Mouse (Mus musculus): ENCODE data around the gene Acot2. TPM values are rescaled to one million over a fixed set of nuclear protein-coding genes. Genes with fewer than 3 reads are reported as not detected.
"Not testable (repeated sequence)": the region's sequence is repeated elsewhere in the genome, so short reads cannot be mapped to it uniquely, and the experiment has no call there.

Acot2 gene
- 10 to 100 TPM; 20.4 to 24.4 TPM for total RNA-seq (2021)
- long read RNA-seq, experiment 1, transcript Acot2-201 (3 exons, 2,196 nt) = major isoform, 14 of 14 reads
- long read RNA-seq, experiment 1, partial matches to known transcripts = 0 of 14 reads
- long read RNA-seq, experiment 1, other reads (novel, unspliced or antisense) = 0 of 14 reads
- long read RNA-seq, experiment 2, transcript Acot2-201 (3 exons, 2,196 nt) = major isoform, 13 of 13 reads
- long read RNA-seq, experiment 2, partial matches to known transcripts = 0 of 13 reads
- long read RNA-seq, experiment 2, other reads (novel, unspliced or antisense) = 0 of 13 reads

- peak; percentile 41 to 76 for DNase-seq (ENCODE audit: low spot score in 2 of 2)
Measured at GRCm38 (mm10) chr12:83987583-83988441, at the start of gene Acot2. Gene Acot2, plus strand, starts transcription at chr12:83987861.

GRCm38 (mm10) chr12:83938592-83938991 lies 49.1 kb upstream of the Acot2 start:
- not testable (repeated sequence) for DNase-seq (ENCODE audit: low spot score in 2 of 2)

GRCm38 (mm10) chr12:83939332-83939731 lies 48.3 kb upstream of the Acot2 start:
- no peak for DNase-seq (ENCODE audit: low spot score in 2 of 2)

GRCm38 (mm10) chr12:83940031-83940430 lies 47.6 kb upstream of the Acot2 start:
- no peak for DNase-seq (ENCODE audit: low spot score in 2 of 2)

- DNase-seq (ENCODE audit: low spot score in 2 of 2) = no peak
Measured at GRCm38 (mm10) chr12:83941938-83942337, 45.7 kb upstream of the Acot2 start.

GRCm38 (mm10) chr12:83947260-83947811 lies 40.3 kb upstream of the Acot2 start:
- DNase-seq (ENCODE audit: low spot score in 2 of 2) = no peak

- DNase-seq (ENCODE audit: low spot score in 2 of 2) = no peak
Measured at GRCm38 (mm10) chr12:83949043-83949442, 38.6 kb upstream of the Acot2 start.

- no peak for DNase-seq (ENCODE audit: low spot score in 2 of 2)
Measured at GRCm38 (mm10) chr12:83949776-83950492, 37.7 kb upstream of the Acot2 start.

- peak; percentile 59 to 81 for DNase-seq (ENCODE audit: low spot score in 2 of 2)
Measured at GRCm38 (mm10) chr12:83950493-83950839, 37.2 kb upstream of the Acot2 start, which contains the start of gene Riox1. Gene Riox1, plus strand, starts transcription at chr12:83950608.

- DNase-seq (ENCODE audit: low spot score in 2 of 2) = peak in 1 of 2 experiments; percentile 39
Measured at GRCm38 (mm10) chr12:83950840-83951701, 36.6 kb upstream of the Acot2 start.

GRCm38 (mm10) chr12:83951711-83952575 lies 35.7 kb upstream of the Acot2 start:
- no peak for DNase-seq (ENCODE audit: low spot score in 2 of 2)

GRCm38 (mm10) chr12:83958278-83958677 lies 29.4 kb upstream of the Acot2 start:
- no peak for DNase-seq (ENCODE audit: low spot score in 2 of 2)

- DNase-seq (ENCODE audit: low spot score in 2 of 2) = no peak
Measured at GRCm38 (mm10) chr12:83965235-83965634, 22.4 kb upstream of the Acot2 start.

- DNase-seq (ENCODE audit: low spot score in 2 of 2) = no peak
Measured at GRCm38 (mm10) chr12:83972117-83972516, 15.5 kb upstream of the Acot2 start.

- DNase-seq (ENCODE audit: low spot score in 2 of 2) = no peak
Measured at GRCm38 (mm10) chr12:83978862-83979261, 8.8 kb upstream of the Acot2 start.

- no peak for DNase-seq (ENCODE audit: low spot score in 2 of 2)
Measured at GRCm38 (mm10) chr12:83981615-83982014, 6.0 kb upstream of the Acot2 start.

GRCm38 (mm10) chr12:83984752-83985151 lies 2.9 kb upstream of the Acot2 start, which contains the start of gene Heatr4:
Gene Heatr4, minus strand, starts transcription at chr12:83984852.
- no peak for DNase-seq (ENCODE audit: low spot score in 2 of 2)

GRCm38 (mm10) chr12:83987242-83987582 lies 449 bp upstream of the Acot2 start:
- no peak for DNase-seq (ENCODE audit: low spot score in 2 of 2)

GRCm38 (mm10) chr12:83988483-83988882 lies 822 bp downstream of the Acot2 start:
- DNase-seq (ENCODE audit: low spot score in 2 of 2) = no peak

Measured in gastrocnemius, postnatal 4 days (tissue).